14 mouse cellular contexts compared by ENCODE assay signal in genomic region chr2:6667611-6668010, GRCm38 (mm10).
DNase-seq lines count a peak whose midpoint lies in the region; ATAC-seq and TF ChIP-seq lines count a peak whose summit lies in the region.
"Had no signal": no experiment of that assay in that cellular context is flagged by ENCODE, and none has a peak within 500 bp of the region (broad histone marks: within the 10 kb centered on the region; RNA-seq: fewer than 3 reads in every experiment).

No protein-coding gene starts in this region.

- H3K4me3 ChIP-seq in forebrain, embryonic 14.5 days (ENCODE audit: low read depth, low read length): no peak overlapping the region
- no peak overlapping the region for H3K4me3 ChIP-seq in forebrain, postnatal 0 days (ENCODE audit: low read depth, low read length)
- no peak overlapping the region for H3K4me3 ChIP-seq in limb, embryonic 12.5 days (replicated peaks)
- no peak overlapping the region for H3K4me3 ChIP-seq in limb, embryonic 10.5 days
- H3K4me3 ChIP-seq: heart, embryonic 10.5 days; hindbrain, embryonic 10.5 days; midbrain, embryonic 13.5 days had no signal

- peaks cover 4% of the 10 kb centered on the region; the same call in 1 of the 2 replicates for H3K36me3 ChIP-seq in forebrain, embryonic 14.5 days (ENCODE audit: control insufficient read depth, insufficient read depth, low read length)
- no peaks in the 10 kb centered on the region for H3K36me3 ChIP-seq in forebrain, postnatal 0 days (ENCODE audit: insufficient read depth)
- no peaks in the 10 kb centered on the region for H3K36me3 ChIP-seq in limb, embryonic 12.5 days
- H3K36me3 ChIP-seq in limb, embryonic 10.5 days: no peaks in the 10 kb centered on the region
- H3K36me3 ChIP-seq: heart, embryonic 10.5 days; midbrain, embryonic 13.5 days had no signal

- H3K9ac ChIP-seq in forebrain, embryonic 14.5 days (ENCODE audit: low read length): no peak overlapping the region
- H3K9ac ChIP-seq in forebrain, postnatal 0 days: no peak overlapping the region
- no peak overlapping the region for H3K9ac ChIP-seq in limb, embryonic 12.5 days (replicated peaks)
- H3K9ac ChIP-seq: midbrain, embryonic 13.5 days had no signal

- no peak overlapping the region for H3K4me2 ChIP-seq in forebrain, embryonic 14.5 days (ENCODE audit: low read length)
- H3K4me2 ChIP-seq in forebrain, postnatal 0 days (ENCODE audit: low read depth): no peak overlapping the region
- no peak overlapping the region for H3K4me2 ChIP-seq in limb, embryonic 12.5 days
- H3K4me2 ChIP-seq: midbrain, embryonic 13.5 days had no signal

- no peaks in the 10 kb centered on the region for H3K27me3 ChIP-seq in forebrain, embryonic 14.5 days (replicated peaks; ENCODE audit: control insufficient read depth, insufficient read depth, low read length)
- H3K27me3 ChIP-seq in forebrain, postnatal 0 days (ENCODE audit: insufficient read depth, low read length): no peaks in the 10 kb centered on the region
- no peaks in the 10 kb centered on the region for H3K27me3 ChIP-seq in limb, embryonic 12.5 days
- no peaks in the 10 kb centered on the region for H3K27me3 ChIP-seq in limb, embryonic 10.5 days (ENCODE audit: low read depth, poor library complexity, severe bottlenecking)
- H3K27me3 ChIP-seq: midbrain, embryonic 13.5 days had no signal

- no peaks in the 10 kb centered on the region for H3K4me1 ChIP-seq in forebrain, embryonic 14.5 days (ENCODE audit: control insufficient read depth, insufficient read depth, low read length)
- H3K4me1 ChIP-seq in forebrain, postnatal 0 days (ENCODE audit: insufficient read depth): no peaks in the 10 kb centered on the region; the same call in 1 of the 2 replicates
- H3K4me1 ChIP-seq in limb, embryonic 12.5 days (replicated peaks): no peaks in the 10 kb centered on the region
- H3K4me1 ChIP-seq in limb, embryonic 10.5 days: no peaks in the 10 kb centered on the region
- H3K4me1 ChIP-seq: heart, embryonic 10.5 days; hindbrain, embryonic 10.5 days had no signal

- no peak overlapping the region for H3K27ac ChIP-seq in forebrain, embryonic 14.5 days (ENCODE audit: low read depth, low read length)
- no peak overlapping the region for H3K27ac ChIP-seq in forebrain, postnatal 0 days (ENCODE audit: low read depth, low read length)
- H3K27ac ChIP-seq in limb, embryonic 12.5 days: no peak overlapping the region
- H3K27ac ChIP-seq in limb, embryonic 10.5 days: no peak overlapping the region
- H3K27ac ChIP-seq: heart, embryonic 10.5 days; hindbrain, embryonic 10.5 days; midbrain, embryonic 13.5 days had no signal

- peak; percentile 52 for ATAC-seq in forebrain, embryonic 14.5 days
- no peak for ATAC-seq in forebrain, postnatal 0 days
- peak; percentile 66; the same call in 1 of the 2 replicates for ATAC-seq in limb, embryonic 12.5 days (ENCODE audit: insufficient number of reproducible peaks, insufficient read depth, low FRiP score, low TSS enrichment, low read depth)
- ATAC-seq: midbrain, embryonic 13.5 days had no signal

- 72% methylated on average over 4 of the region's 4 CpGs for WGBS in forebrain, embryonic 14.5 days
- WGBS in forebrain, postnatal 0 days: 54% methylated on average over 4 of the region's 4 CpGs
- 55% methylated on average over 4 of the region's 4 CpGs for WGBS in limb, embryonic 12.5 days
- WGBS in limb, embryonic 10.5 days: 78% methylated on average over 4 of the region's 4 CpGs

- peak; percentile 53 for DNase-seq in forebrain, embryonic 14.5 days (ENCODE audit: low spot score)
- DNase-seq in forebrain, postnatal 0 days: no peak
- no peak for DNase-seq in limb, embryonic 10.5 days (ENCODE audit: low spot score)
- peak; percentile 33 for DNase-seq in cerebellum, adult 9-11 months
- DNase-seq in mesoderm, embryonic 11.5 days (ENCODE audit: low read depth, low spot score): peak; percentile 63
- DNase-seq in lung, postnatal 36 days: no peak
- DNase-seq in MN1 (ENCODE audit: low spot score): no peak
- DNase-seq: adrenal gland, adult 8-10 months; kidney, postnatal 10 days; spleen, adult 18-20 months had no signal

- no peaks in the 10 kb centered on the region for H3K9me3 ChIP-seq in forebrain, embryonic 14.5 days (replicated peaks; ENCODE audit: control insufficient read depth, low read length)
- H3K9me3 ChIP-seq in forebrain, postnatal 0 days (ENCODE audit: low read length): no peaks in the 10 kb centered on the region
- H3K9me3 ChIP-seq in limb, embryonic 12.5 days: no peaks in the 10 kb centered on the region
- no peaks in the 10 kb centered on the region for H3K9me3 ChIP-seq in limb, embryonic 10.5 days (replicated peaks)
- H3K9me3 ChIP-seq: heart, embryonic 10.5 days; hindbrain, embryonic 10.5 days; midbrain, embryonic 13.5 days had no signal

- TF ChIP-seq CTCF in forebrain, postnatal 0 days (IDR thresholded peaks at IDR 0.05; ENCODE audit: low read depth): no peak

Comparison
In these comparisons a context has a peak if more than half of its experiments do, and no peak if none do; other contexts are left out.
1. DNase-seq: peak in forebrain, embryonic 14.5 days (single experiment), cerebellum, adult 9-11 months (single experiment) and mesoderm, embryonic 11.5 days (single experiment); none in forebrain, postnatal 0 days (single experiment), limb, embryonic 10.5 days (single experiment), lung, postnatal 36 days (single experiment) and MN1 (single experiment).